Mouse (Mus musculus) heart, embryonic 11.5 days (tissue): ENCODE results near the gene Cltrn. TPM values are rescaled to one million over a fixed set of nuclear protein-coding genes. Genes with fewer than 3 reads are reported as not detected.

Experiments used
- ATAC-seq: fragments of 200-750 bp; cut with Nextera tagmentation; replicated peaks from 2 replicates; pipeline ENCODE4 v1.8.0; 2017; ENCODE audit warnings: moderate library complexity; ENCODE audit not compliant: insufficient number of reproducible peaks, low FRiP score, low TSS enrichment
- H3K27ac ChIP-seq: fragments of 300-500 bp; sonication (generic); 2 replicates; pipeline ENCODE4 v1.5.1; 2014; ENCODE audit warnings: mild to moderate bottlenecking, low read depth, low read length
- H3K27me3 ChIP-seq: fragments of 300-500 bp; sonication (generic); 2 replicates; pipeline ENCODE4 v1.6.1; 2014; ENCODE audit warnings: mild to moderate bottlenecking, low read length, mixed read lengths; ENCODE audit not compliant: control insufficient read depth, insufficient read depth
- H3K36me3 ChIP-seq: fragments of 300-500 bp; sonication (generic); 2 replicates; pipeline ENCODE4 v1.6.1; 2014; ENCODE audit warnings: mild to moderate bottlenecking, low read length, moderate library complexity, mixed read lengths; ENCODE audit not compliant: control insufficient read depth, insufficient read depth
- H3K4me1 ChIP-seq: fragments of 300-500 bp; sonication (generic); 2 replicates; pipeline ENCODE4 v1.6.1; 2014; ENCODE audit warnings: low read length; ENCODE audit not compliant: control insufficient read depth, insufficient read depth
- H3K4me2 ChIP-seq: fragments of 300-500 bp; sonication (generic); 2 replicates; pipeline ENCODE4 v1.6.1; 2014; ENCODE audit warnings: mild to moderate bottlenecking, moderate library complexity
- H3K4me3 ChIP-seq: fragments of 300-500 bp; sonication (generic); 2 replicates; pipeline ENCODE4 v1.5.1; 2014; ENCODE audit warnings: low read depth, low read length
- H3K9ac ChIP-seq: fragments of 300-500 bp; sonication (generic); 2 replicates; pipeline ENCODE4 v1.6.1; 2014; ENCODE audit warnings: mild to moderate bottlenecking, low read depth, low read length, moderate library complexity
- H3K9me3 ChIP-seq: fragments of 300-500 bp; sonication (generic); replicated peaks from 2 replicates; pipeline ENCODE4 v1.6.1; 2016; ENCODE audit warnings: low read length; ENCODE audit not compliant: control insufficient read depth
- WGBS: fragments of 180-500 bp; shearing (Covaris S2); extraction: QIAGEN DNeasy Blood & Tissue Kit; methylation state at CpG from one replicate; pipeline ENCODE4 v1.1.7; 2014; ENCODE audit not compliant: insufficient replicate concordance; 5-methylcytosine and 5-hydroxymethylcytosine counted together
- polyA plus RNA-seq: library from polyadenylated mRNA; unstranded; fragments of >200 nt; fragmentation: Nextera tagmentation; extraction: Ambion mirVana; gene quantifications from 2 replicates; pipeline ENCODE4 v1.2.1, GENCODE M21; 2014

Gene Cltrn
- polyA plus RNA-seq, 1 experiment from 2014 or later: 0.13 TPM

DNA sequence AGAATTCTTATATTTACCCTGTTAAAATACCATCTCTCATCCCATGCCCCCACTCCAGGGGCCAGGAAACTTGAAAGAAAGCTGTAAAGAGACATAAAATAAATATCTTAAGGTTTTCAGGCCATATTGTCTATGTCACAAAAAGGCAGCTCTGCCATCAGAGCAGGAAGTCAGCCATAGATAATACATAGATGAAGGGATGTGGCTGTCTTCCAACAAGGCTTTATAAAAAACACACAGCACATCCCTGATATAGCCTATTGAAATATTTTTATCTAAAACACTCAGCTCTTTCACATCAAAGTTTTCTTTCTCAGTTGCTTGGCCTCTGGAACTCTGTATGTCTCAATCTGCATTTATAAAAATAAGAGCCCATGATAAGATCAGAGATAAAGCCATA is 65.0 kb downstream of the Cltrn start:
- ATAC-seq: no peak
- H3K4me1 ChIP-seq: no peaks in the 10 kb centered on the region
- H3K9ac ChIP-seq: no peak overlapping the region
- no peaks in the 10 kb centered on the region for H3K27me3 ChIP-seq
- no peak overlapping the region for H3K4me3 ChIP-seq
- no peaks in the 10 kb centered on the region for H3K9me3 ChIP-seq
- H3K4me2 ChIP-seq: no peak overlapping the region
- H3K36me3 ChIP-seq: no peaks in the 10 kb centered on the region
- H3K27ac ChIP-seq: no peak overlapping the region

DNA sequence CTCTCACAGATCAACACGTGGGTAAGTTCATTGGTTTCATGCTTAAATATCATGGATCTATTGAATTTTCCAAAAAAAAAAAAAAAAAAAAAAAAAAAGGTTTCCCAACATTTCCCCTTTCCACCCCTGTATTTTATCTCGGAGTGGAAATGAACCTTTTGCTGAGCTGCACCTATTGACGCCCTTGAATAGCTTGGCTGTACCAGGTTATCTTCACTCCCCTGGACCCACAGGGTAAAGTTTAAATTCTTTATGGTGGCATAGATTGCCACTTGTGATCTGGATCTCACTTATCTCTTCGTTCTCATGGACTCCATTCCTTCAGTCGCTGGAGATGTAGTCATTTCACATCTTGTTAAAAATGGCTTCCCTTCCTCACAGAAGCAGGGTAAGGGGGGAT is 66.0 kb downstream of the Cltrn start:
- no peaks in the 10 kb centered on the region for H3K36me3 ChIP-seq
- H3K9me3 ChIP-seq: no peaks in the 10 kb centered on the region
- H3K27ac ChIP-seq: no peak overlapping the region
- H3K4me2 ChIP-seq: no peak overlapping the region
- H3K9ac ChIP-seq: no peak overlapping the region
- no peak overlapping the region for H3K4me3 ChIP-seq
- WGBS: 73% methylated on average over 5 of the region's 5 CpGs
- no peaks in the 10 kb centered on the region for H3K4me1 ChIP-seq
- no peaks in the 10 kb centered on the region for H3K27me3 ChIP-seq
- no peak for ATAC-seq

- Histone ChIP-seq H3K27ac (no peak overlapping the region), H3K4me2 (no peak overlapping the region), H3K27me3 (no peaks in the 10 kb centered on the region), H3K4me1 (no peaks in the 10 kb centered on the region), H3K9ac (no peak overlapping the region), H3K36me3 (no peaks in the 10 kb centered on the region), H3K4me3 (no peak overlapping the region), H3K9me3 (no peaks in the 10 kb centered on the region)
- WGBS: 69% methylated on average over 1 of the region's 1 CpGs
- no peak for ATAC-seq
Observed at GRCm38 (mm10) chrX:164164681-164165080, 76.1 kb downstream of the Cltrn start.

Other genes starting within 250 kb of the Cltrn start
- gene Ap1s2, start 179.8 kb upstream of the Cltrn start, polyA plus RNA-seq: 20.1 and 26.0 TPM in 2 replicates
- 35.3 and 37.3 TPM in 2 replicates for gene Zrsr2, start 130.2 kb upstream of the Cltrn start, polyA plus RNA-seq
- gene Car5b, start 60.8 kb upstream of the Cltrn start, polyA plus RNA-seq: 0.08 and 0.11 TPM in 2 replicates
- 19.5 and 20.9 TPM in 2 replicates for gene Siah1b, start 12.3 kb upstream of the Cltrn start, polyA plus RNA-seq
- gene Ace2, start 50.5 kb downstream of the Cltrn start, polyA plus RNA-seq: 0.11 TPM in 1 of 2 replicates, not detected in the other
- gene Bmx, start 169.4 kb downstream of the Cltrn start, polyA plus RNA-seq: 8.9 and 10.4 TPM in 2 replicates
- 10.5 and 12.3 TPM in 2 replicates for gene Pir, start 180.5 kb downstream of the Cltrn start, polyA plus RNA-seq